Mouse (Mus musculus) heart, embryonic 12.5 days (tissue): ENCODE measurements around the gene Adgrf5. TPM values are rescaled to one million over a fixed set of nuclear protein-coding genes. Genes with fewer than 3 reads are reported as not detected.

Experiments
- ATAC-seq: fragments of 200-750 bp; cut with Nextera tagmentation; 2 replicates; pipeline ENCODE4 v1.8.0; 2017; ENCODE audit warnings: moderate TSS enrichment, moderate library complexity; ENCODE audit not compliant: insufficient number of reproducible peaks, low FRiP score
- H3K27ac ChIP-seq: fragments of 300-500 bp; sonication (generic); 2 replicates; pipeline ENCODE4 v1.5.1; 2016; ENCODE audit warnings: mild to moderate bottlenecking, moderate library complexity; ENCODE audit not compliant: poor library complexity, severe bottlenecking
- H3K27me3 ChIP-seq: fragments of 300-500 bp; sonication (generic); replicated peaks from 2 replicates; pipeline ENCODE4 v1.6.1; 2016; ENCODE audit warnings: mild to moderate bottlenecking, moderate library complexity
- H3K36me3 ChIP-seq: fragments of 300-500 bp; sonication (generic); 2 replicates; pipeline ENCODE4 v1.6.1; 2016; ENCODE audit warnings: mild to moderate bottlenecking, moderate library complexity
- H3K4me1 ChIP-seq: fragments of 300-500 bp; sonication (generic); replicated peaks from 2 replicates; pipeline ENCODE4 v1.6.1; 2016; ENCODE audit warnings: mild to moderate bottlenecking
- H3K4me2 ChIP-seq: fragments of 300-500 bp; sonication (generic); 2 replicates; pipeline ENCODE4 v1.6.1; 2016; ENCODE audit warnings: mild to moderate bottlenecking, moderate library complexity
- H3K4me3 ChIP-seq: fragments of 300-500 bp; sonication (generic); 2 replicates; pipeline ENCODE4 v1.5.1; 2016; ENCODE audit warnings: mild to moderate bottlenecking
- H3K9ac ChIP-seq: fragments of 300-500 bp; sonication (generic); 2 replicates; pipeline ENCODE4 v1.6.1; 2016; ENCODE audit warnings: mild to moderate bottlenecking, moderate library complexity
- H3K9me3 ChIP-seq: fragments of 300-500 bp; sonication (generic); replicated peaks from 2 replicates; pipeline ENCODE4 v1.6.1; 2016; ENCODE audit warnings: mild to moderate bottlenecking, moderate library complexity
- WGBS: fragments of 180-500 bp; shearing (Covaris S2); methylation state at CpG from one replicate; pipeline ENCODE4 v1.1.7; 2016; 5-methylcytosine and 5-hydroxymethylcytosine counted together
- polyA plus RNA-seq: library from polyadenylated mRNA; unstranded; fragments of >200 nt; fragmentation: Nextera tagmentation; extraction: Ambion mirVana; gene quantifications from 2 replicates; pipeline ENCODE4 v1.2.1, GENCODE M21; 2016

Adgrf5 gene
- polyA plus RNA-seq, 1 experiment from 2014 or later: 21.1 TPM

DNA sequence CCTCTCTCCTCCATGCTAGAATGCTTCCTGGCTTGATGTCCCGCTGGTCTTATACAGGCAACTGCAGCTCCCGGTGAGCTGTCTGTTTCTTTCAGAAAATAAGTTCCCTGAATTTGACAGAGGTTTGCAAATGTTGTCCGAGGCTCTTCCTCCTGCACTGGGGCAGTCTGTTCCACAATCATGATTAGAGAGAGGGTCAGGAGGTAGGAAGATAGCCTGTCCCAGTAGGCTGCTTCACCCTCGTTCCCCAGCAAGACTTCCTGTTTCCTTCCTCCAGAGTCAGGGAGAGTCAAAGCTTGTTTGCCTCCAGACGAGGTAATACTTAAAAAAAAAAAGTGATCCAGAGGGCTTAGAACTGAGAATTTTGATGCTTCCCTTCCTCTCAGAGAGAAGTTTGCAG lies 16.3 kb downstream of the Adgrf5 start:
- Histone ChIP-seq H3K9ac (no peak overlapping the region), H3K36me3 (no peaks in the 10 kb centered on the region), H3K27ac (peak overlapping the region; percentile 26; the same call in 1 of the 2 replicates), H3K4me1 (peaks cover 12% of the 10 kb centered on the region; the same call in 1 of the 2 replicates), H3K4me2 (no peak overlapping the region), H3K4me3 (no peak overlapping the region), H3K9me3 (no peaks in the 10 kb centered on the region), H3K27me3 (no peaks in the 10 kb centered on the region)
- ATAC-seq: no peak
- WGBS: 37% methylated on average over 5 of the region's 5 CpGs

DNA sequence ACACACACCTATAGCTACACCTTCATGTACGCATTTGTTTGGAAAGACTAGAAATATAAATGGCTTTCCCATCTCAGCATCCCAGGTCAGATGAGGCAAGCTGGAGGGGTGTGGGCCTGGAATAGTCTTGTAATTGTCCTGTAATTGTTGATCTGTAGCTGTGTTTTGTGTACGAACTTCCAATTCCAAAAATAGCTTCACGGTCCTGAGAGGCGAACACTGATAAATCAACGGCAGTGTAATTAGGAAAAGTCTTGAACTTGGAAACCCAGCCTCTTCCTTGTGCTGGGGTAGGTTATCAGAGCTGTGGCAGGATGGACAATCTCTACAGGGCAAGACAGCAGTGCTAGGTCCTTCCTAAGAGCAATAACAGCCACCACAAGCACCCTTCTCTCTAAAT lies 18.5 kb downstream of the Adgrf5 start:
- no peak overlapping the region for H3K4me3 ChIP-seq
- no peak overlapping the region for H3K4me2 ChIP-seq
- H3K9ac ChIP-seq: no peak overlapping the region

DNA sequence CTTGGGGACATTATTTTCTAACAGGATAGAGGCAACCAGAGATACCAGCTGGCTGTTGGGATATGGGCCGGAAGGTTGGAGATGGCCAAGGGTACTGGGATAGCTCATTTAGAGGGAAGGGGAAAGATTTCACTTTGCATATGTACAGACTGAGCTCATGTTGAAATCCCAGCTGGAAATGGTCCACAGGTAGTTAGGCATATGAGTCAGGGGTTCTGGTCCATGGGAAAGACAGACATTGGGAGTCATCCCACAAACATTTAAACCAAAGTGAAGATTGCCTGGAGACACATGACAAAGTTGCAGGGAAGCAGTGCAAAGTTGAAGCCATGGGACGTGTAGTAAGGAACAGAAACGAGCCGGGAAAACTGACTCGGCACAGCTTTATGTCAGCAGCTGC lies 26.1 kb downstream of the Adgrf5 start:
- Histone ChIP-seq H3K9me3 (no peaks in the 10 kb centered on the region), H3K4me3 (no peak overlapping the region), H3K27me3 (no peaks in the 10 kb centered on the region; the same call in 1 of the 2 replicates), H3K9ac (no peak overlapping the region), H3K36me3 (no peaks in the 10 kb centered on the region), H3K27ac (no peak overlapping the region), H3K4me1 (peaks cover 24% of the 10 kb centered on the region), H3K4me2 (no peak overlapping the region)
- 82% methylated on average over 5 of the region's 5 CpGs for WGBS
- ATAC-seq: no peak

More for the DNA sequence above, 18.5 kb downstream of the Adgrf5 start:
- H3K27me3 ChIP-seq: no peaks in the 10 kb centered on the region; the same call in 1 of the 2 replicates
- H3K9me3 ChIP-seq: no peaks in the 10 kb centered on the region
- peaks cover 12% of the 10 kb centered on the region; the same call in 1 of the 2 replicates for H3K4me1 ChIP-seq
- 50% methylated on average over 5 of the region's 5 CpGs for WGBS
- no peak for ATAC-seq
- no peak overlapping the region for H3K27ac ChIP-seq
- H3K36me3 ChIP-seq: no peaks in the 10 kb centered on the region

DNA sequence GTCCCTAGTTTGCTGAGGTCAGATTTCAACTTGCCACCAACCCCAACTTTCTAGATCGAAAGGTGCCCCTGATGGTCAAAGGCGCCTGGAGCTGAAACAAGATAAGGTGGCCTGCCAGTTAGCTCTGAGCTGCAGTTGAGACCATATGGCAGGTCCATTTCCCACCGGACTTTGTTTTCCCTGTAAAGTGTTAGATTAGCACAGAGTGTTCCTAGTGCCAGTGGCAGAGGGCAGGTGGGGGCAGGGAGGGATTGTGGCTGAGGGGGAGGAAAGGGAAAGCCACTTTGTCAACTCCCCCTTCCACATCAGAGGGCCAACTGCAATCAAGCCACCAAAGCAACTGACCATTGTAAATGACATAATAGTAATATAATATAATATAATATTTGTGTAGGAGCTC lies 26.9 kb downstream of the Adgrf5 start:
- Histone ChIP-seq H3K9ac (no peak overlapping the region), H3K4me3 (no peak overlapping the region), H3K9me3 (no peaks in the 10 kb centered on the region), H3K27me3 (no peaks in the 10 kb centered on the region; the same call in 1 of the 2 replicates), H3K36me3 (no peaks in the 10 kb centered on the region), H3K4me2 (no peak overlapping the region), H3K4me1 (peaks cover 27% of the 10 kb centered on the region), H3K27ac (no peak overlapping the region)
- WGBS: 8% methylated on average over 3 of the region's 3 CpGs
- ATAC-seq: no peak

DNA sequence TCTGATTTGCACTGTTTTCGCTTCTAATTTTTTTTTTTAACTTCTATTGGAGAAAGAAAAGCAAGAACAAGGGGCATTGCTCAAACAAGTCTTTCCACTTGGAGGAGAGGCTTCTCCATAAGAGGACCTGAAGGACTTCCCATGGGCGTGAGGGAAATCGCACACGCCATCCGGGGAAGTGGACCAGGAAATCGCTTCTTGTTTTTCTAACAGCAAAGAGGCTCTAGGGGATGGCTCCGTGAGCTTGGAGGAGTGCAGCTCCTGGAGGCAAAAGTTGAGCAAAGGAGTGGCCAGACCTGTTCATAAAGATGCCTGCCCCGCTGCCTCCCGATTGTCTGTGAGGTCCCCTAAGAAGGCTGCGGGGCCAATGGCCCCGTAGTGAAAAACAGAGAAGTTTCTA lies 29.0 kb downstream of the Adgrf5 start:
- Histone ChIP-seq H3K4me3 (peak overlapping the region; percentile 10; the same call in 1 of the 2 replicates), H3K9ac (peak overlapping the region; percentile 19; the same call in 1 of the 2 replicates), H3K9me3 (no peaks in the 10 kb centered on the region), H3K27ac (no peak overlapping the region), H3K4me2 (peak overlapping the region; percentile 47), H3K27me3 (no peaks in the 10 kb centered on the region), H3K4me1 (peaks cover 27% of the 10 kb centered on the region), H3K36me3 (no peaks in the 10 kb centered on the region)
- 70% methylated on average over 11 of the region's 11 CpGs for WGBS
- ATAC-seq: no peak

DNA sequence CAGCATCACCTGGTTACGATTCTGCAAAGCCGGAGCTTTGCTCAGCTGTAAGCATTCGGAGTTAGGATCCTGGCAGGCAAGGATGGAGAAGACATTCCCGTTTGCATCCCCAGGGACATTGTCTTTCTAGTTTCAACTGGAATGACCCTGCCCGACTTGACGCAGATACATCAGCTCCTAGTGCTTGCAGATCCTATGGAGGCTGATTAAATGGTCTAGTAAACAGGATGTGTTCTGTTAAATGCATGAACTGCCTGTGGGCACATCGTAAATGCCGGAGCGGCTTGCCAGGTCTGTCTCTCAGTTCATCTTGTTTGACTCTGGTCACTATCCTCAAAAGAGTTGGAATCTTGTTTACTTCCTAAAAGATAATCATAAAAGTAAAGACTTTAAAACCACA lies 31.9 kb downstream of the Adgrf5 start:
- Histone ChIP-seq H3K9me3 (no peaks in the 10 kb centered on the region), H3K27ac (no peak overlapping the region), H3K4me2 (no peak overlapping the region), H3K36me3 (no peaks in the 10 kb centered on the region), H3K27me3 (no peaks in the 10 kb centered on the region), H3K4me3 (no peak overlapping the region), H3K9ac (no peak overlapping the region), H3K4me1 (peaks cover 21% of the 10 kb centered on the region)
- ATAC-seq: no peak
- whole genome bisulfite sequencing: 63% methylated on average over 9 of the region's 9 CpGs

DNA sequence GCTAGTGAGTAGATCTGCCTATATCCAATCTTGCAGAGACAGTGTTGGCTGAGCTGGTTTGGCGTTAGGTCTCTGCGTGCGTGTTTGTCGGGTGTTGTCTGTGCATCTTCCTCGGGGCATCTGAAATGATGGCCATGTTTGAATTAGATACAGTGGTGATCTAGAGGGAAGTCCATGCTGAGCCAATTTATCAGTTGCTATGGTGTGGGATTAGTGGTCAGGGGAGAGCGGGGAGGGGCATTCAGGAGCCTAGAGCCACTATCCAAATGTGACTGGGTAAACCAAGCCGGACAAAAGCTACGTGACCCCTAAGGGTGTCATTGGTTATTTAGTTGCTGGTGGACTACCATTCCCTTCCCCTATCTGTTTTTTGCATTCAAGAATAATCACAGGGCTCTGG lies 33.4 kb downstream of the Adgrf5 start:
- peaks cover 19% of the 10 kb centered on the region for H3K4me1 ChIP-seq
- no peak overlapping the region for H3K27ac ChIP-seq
- no peak overlapping the region for H3K4me2 ChIP-seq
- no peak overlapping the region for H3K9ac ChIP-seq
- H3K4me3 ChIP-seq: no peak overlapping the region
- no peaks in the 10 kb centered on the region for H3K36me3 ChIP-seq
- ATAC-seq: no peak
- H3K27me3 ChIP-seq: no peaks in the 10 kb centered on the region
- no peaks in the 10 kb centered on the region for H3K9me3 ChIP-seq
- WGBS: 83% methylated on average over 8 of the region's 8 CpGs

DNA sequence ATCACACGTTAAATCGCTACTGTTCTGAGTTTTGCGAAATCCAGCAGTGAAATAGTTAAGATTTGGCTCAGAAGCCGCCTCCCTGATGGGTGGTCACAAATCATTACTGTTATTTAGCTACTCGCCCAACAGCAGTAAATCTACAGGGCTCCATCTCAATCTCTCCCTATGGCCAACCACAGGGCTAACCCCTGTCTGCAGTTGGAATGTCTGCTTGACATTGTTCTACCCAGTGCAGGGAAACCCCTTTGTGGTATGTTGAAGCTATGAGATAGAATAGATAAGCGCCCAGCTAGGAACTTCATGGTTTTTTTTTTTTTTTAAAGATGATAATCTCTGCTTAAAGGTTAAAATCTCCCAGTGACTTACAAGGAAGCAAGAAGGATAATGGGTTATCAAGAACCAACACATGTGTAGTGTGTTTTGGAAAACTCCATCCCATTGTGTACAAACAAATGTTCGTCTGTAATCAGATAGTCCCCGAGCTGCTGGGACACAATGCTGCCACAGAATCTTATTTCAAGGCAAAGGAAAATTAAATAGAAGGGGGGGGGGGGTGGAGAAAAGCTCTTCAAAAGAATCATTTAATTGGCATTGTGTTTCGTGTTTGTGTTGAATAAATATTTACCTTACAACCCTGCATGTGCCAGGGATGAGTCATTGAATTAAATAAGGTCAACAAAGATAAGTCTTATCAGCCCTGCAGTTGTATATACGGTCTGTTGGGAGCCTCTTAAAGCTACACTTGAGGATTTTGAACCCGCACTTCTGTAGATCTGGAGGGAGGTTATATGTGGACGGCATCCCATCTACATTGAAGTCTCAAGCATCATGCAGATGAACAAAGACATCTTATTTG lies 35.4 kb downstream of the Adgrf5 start:
- ATAC-seq: no peak
- 56% methylated on average over 12 of the region's 12 CpGs for WGBS
- H3K36me3 ChIP-seq: no peaks in the 10 kb centered on the region
- no peak overlapping the region for H3K4me2 ChIP-seq
- no peaks in the 10 kb centered on the region for H3K27me3 ChIP-seq
- peaks cover 28% of the 10 kb centered on the region for H3K4me1 ChIP-seq
- no peak overlapping the region for H3K9ac ChIP-seq
- no peaks in the 10 kb centered on the region for H3K9me3 ChIP-seq
- no peak overlapping the region for H3K4me3 ChIP-seq
- no peak overlapping the region for H3K27ac ChIP-seq

DNA sequence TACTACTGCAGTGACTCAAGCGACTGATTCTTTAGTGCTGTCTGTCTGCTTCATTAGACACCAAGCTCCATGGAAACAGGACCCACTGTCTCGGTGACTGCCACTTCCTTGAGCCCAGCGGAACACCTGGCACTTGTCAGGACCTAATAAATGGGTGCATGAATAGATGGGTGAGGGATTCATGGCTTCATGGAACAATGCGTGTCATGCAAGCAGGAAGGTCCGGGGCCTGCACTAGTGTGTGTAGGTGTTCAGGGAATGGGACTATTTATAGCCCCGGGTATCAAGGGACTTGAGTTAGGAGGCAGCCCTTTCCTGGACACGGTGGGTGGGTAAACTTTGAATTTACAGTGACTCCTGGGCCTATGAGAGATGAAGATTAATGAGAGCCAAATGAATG lies 38.4 kb downstream of the Adgrf5 start:
- no peak overlapping the region for H3K9ac ChIP-seq
- H3K36me3 ChIP-seq: no peaks in the 10 kb centered on the region
- H3K4me3 ChIP-seq: no peak overlapping the region
- no peaks in the 10 kb centered on the region for H3K27me3 ChIP-seq
- peaks cover 34% of the 10 kb centered on the region for H3K4me1 ChIP-seq
- no peaks in the 10 kb centered on the region for H3K9me3 ChIP-seq
- no peak for ATAC-seq
- H3K27ac ChIP-seq: no peak overlapping the region
- 44% methylated on average over 7 of the region's 7 CpGs for WGBS
- H3K4me2 ChIP-seq: no peak overlapping the region

DNA sequence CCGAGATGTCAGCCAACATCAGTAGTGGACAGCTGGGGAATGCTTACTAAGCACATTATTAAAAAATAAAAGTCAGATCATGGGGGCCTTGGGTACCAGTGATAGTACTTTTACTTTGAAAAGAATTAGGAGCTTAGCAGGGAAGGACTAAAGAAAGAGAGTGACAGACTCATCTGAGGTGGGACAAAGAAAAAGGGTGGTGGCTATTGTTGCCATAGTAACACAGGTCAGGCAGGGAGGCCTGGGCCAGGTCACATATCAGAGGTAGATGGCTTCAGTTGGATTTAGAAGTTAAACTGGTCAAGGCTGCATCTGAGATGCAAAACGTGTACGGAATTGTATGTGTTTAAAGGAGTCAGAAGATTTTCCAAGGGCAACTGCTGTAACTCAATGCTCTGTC lies 38.9 kb downstream of the Adgrf5 start:
- peaks cover 34% of the 10 kb centered on the region for H3K4me1 ChIP-seq
- no peak for ATAC-seq
- WGBS: 58% methylated on average over 3 of the region's 3 CpGs
- H3K27me3 ChIP-seq: no peaks in the 10 kb centered on the region
- H3K36me3 ChIP-seq: no peaks in the 10 kb centered on the region
- no peak overlapping the region for H3K27ac ChIP-seq
- H3K9me3 ChIP-seq: no peaks in the 10 kb centered on the region
- H3K9ac ChIP-seq: no peak overlapping the region
- H3K4me3 ChIP-seq: no peak overlapping the region
- no peak overlapping the region for H3K4me2 ChIP-seq

DNA sequence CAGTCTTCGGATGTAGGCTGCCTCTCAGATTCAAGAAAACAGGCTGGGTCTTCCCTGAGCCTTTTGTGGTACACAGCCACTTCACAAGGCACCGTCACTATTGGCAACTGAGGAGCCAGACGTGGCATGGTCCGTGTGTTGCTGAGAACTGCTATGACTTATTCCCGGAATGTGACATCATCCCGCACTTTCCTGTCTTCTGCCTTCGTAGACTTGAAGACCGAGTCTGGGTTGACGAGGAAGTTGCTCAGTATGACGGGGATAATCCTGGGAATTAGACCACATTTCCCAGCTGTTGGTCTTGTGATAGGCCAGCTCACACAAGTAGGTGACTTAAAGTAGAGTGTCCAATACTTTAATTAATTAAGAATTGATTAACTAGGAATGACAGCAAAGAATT lies 40.2 kb downstream of the Adgrf5 start:
- Histone ChIP-seq H3K27ac (0 out of 2 replicates have a peak overlapping the region, but pooled peaks have one; percentile 2), H3K4me2 (no peak overlapping the region), H3K36me3 (no peaks in the 10 kb centered on the region), H3K9ac (no peak overlapping the region), H3K27me3 (no peaks in the 10 kb centered on the region), H3K4me1 (peaks cover 34% of the 10 kb centered on the region), H3K9me3 (no peaks in the 10 kb centered on the region), H3K4me3 (no peak overlapping the region)
- ATAC-seq: no peak
- WGBS: 30% methylated on average over 10 of the region's 10 CpGs
